Mouse (Mus musculus): ENCODE data around the gene Atg14. TPM values are rescaled to one million over a fixed set of nuclear protein-coding genes. Genes with fewer than 3 reads are reported as not detected.
"Not testable (repeated sequence)": the region's sequence is repeated elsewhere in the genome, so short reads cannot be mapped to it uniquely, and the experiment has no call there.

The Atg14 gene
- 18.5 and 19.4 TPM in 2 replicates for polyA plus RNA-seq (2016; fragmentation: Nextera tagmentation; extraction: Ambion mirVana)

- 94% methylated on average over 11 of the region's 11 CpGs for WGBS
Measured at GRCm38 (mm10) chr14:47570549-47570948, at the start of gene Atg14. Gene Atg14 (minus strand): TSS chr14:47570649.

GRCm38 (mm10) chr14:47618891-47619290 is 48.4 kb upstream of the Atg14 start:
- H3K27me3 ChIP-seq (replicated peaks; ENCODE audit: low read depth, poor library complexity, severe bottlenecking) = no peaks in the 10 kb centered on the region
- no peaks in the 10 kb centered on the region for H3K9me3 ChIP-seq
- H3K4me1 ChIP-seq = no peaks in the 10 kb centered on the region
- no peaks in the 10 kb centered on the region for H3K36me3 ChIP-seq (replicated peaks)
- H3K4me3 ChIP-seq = no peak overlapping the region
- WGBS = 90% methylated on average over 5 of the region's 5 CpGs
- H3K27ac ChIP-seq (replicated peaks) = no peak overlapping the region
- DNase-seq (ENCODE audit: low spot score) = no peak

More at GRCm38 (mm10) chr14:47570549-47570948, at the start of gene Atg14:
- H3K36me3 ChIP-seq (replicated peaks); H3K4me3 ChIP-seq; H3K9me3 ChIP-seq; H3K27ac ChIP-seq (replicated peaks); DNase-seq (ENCODE audit: low spot score); H3K4me1 ChIP-seq; H3K27me3 ChIP-seq (replicated peaks; ENCODE audit: low read depth, poor library complexity, severe bottlenecking): not testable (repeated sequence)

GRCm38 (mm10) chr14:47613254-47613653 is 42.8 kb upstream of the Atg14 start:
- H3K4me1 ChIP-seq = no peaks in the 10 kb centered on the region
- H3K27ac ChIP-seq (replicated peaks) = no peak overlapping the region
- 81% methylated on average over 7 of the region's 7 CpGs for WGBS
- no peaks in the 10 kb centered on the region for H3K36me3 ChIP-seq (replicated peaks)
- no peak overlapping the region for H3K4me3 ChIP-seq
- H3K9me3 ChIP-seq = no peaks in the 10 kb centered on the region
- no peak for DNase-seq (ENCODE audit: low spot score)
- no peaks in the 10 kb centered on the region for H3K27me3 ChIP-seq (replicated peaks; ENCODE audit: low read depth, poor library complexity, severe bottlenecking)

- Histone ChIP-seq H3K27ac (replicated peaks) (peak overlapping the region; percentile 31), H3K4me3 (peak overlapping the region; percentile 27), H3K27me3 (replicated peaks; ENCODE audit: low read depth, poor library complexity, severe bottlenecking) (no peaks in the 10 kb centered on the region), H3K36me3 (replicated peaks) (no peaks in the 10 kb centered on the region), H3K4me1 (peaks cover 7% of the 10 kb centered on the region), H3K9me3 (no peaks in the 10 kb centered on the region)
- WGBS = 31% methylated on average over 11 of the region's 11 CpGs
- peak; percentile 75 for DNase-seq (ENCODE audit: low spot score)
Measured at GRCm38 (mm10) chr14:47597942-47598388, 27.5 kb upstream of the Atg14 start.

GRCm38 (mm10) chr14:47594426-47595103 is 24.1 kb upstream of the Atg14 start:
- WGBS = 58% methylated on average over 7 of the region's 7 CpGs
- no peak for DNase-seq (ENCODE audit: low spot score)
- Histone ChIP-seq H3K27me3 (replicated peaks; ENCODE audit: low read depth, poor library complexity, severe bottlenecking) (no peaks in the 10 kb centered on the region), H3K27ac (replicated peaks) (no peak overlapping the region), H3K9me3 (no peaks in the 10 kb centered on the region), H3K4me3 (no peak overlapping the region), H3K4me1 (peaks cover 7% of the 10 kb centered on the region), H3K36me3 (replicated peaks) (no peaks in the 10 kb centered on the region)

GRCm38 (mm10) chr14:47590391-47590975 is 20.0 kb upstream of the Atg14 start:
- no peak for DNase-seq (ENCODE audit: low spot score)
- Histone ChIP-seq H3K27ac (replicated peaks) (no peak overlapping the region), H3K27me3 (replicated peaks; ENCODE audit: low read depth, poor library complexity, severe bottlenecking) (no peaks in the 10 kb centered on the region), H3K9me3 (no peaks in the 10 kb centered on the region), H3K4me3 (no peak overlapping the region), H3K4me1 (no peaks in the 10 kb centered on the region), H3K36me3 (replicated peaks) (no peaks in the 10 kb centered on the region)
- WGBS = 81% methylated on average over 10 of the region's 10 CpGs

DNA sequence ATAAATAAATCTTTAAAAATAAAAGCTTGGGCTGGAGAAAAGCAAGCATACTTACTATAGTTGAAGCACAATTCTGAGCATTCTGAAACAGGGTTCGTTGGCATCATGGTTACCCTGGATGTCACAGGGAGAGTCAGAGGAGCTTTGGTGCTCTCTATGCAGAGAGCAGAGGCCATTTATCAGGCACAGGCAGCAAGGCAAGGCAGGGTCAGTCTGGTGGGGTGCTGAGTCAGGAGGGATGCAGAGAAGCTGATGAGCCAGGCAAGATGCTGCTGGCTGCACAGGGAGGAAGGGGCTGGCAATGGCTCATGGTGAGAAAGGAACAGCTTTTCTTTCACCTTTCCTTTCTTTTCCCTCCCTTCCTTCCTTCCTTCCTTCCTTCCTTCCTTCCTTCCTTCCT is 19.0 kb upstream of the Atg14 start:
- Histone ChIP-seq H3K4me1 (no peaks in the 10 kb centered on the region), H3K9me3 (no peaks in the 10 kb centered on the region), H3K27ac (replicated peaks) (no peak overlapping the region), H3K27me3 (replicated peaks; ENCODE audit: low read depth, poor library complexity, severe bottlenecking) (no peaks in the 10 kb centered on the region), H3K4me3 (no peak overlapping the region), H3K36me3 (replicated peaks) (no peaks in the 10 kb centered on the region)
- WGBS = 80% methylated on average over 1 of the region's 1 CpGs
- DNase-seq (ENCODE audit: low spot score) = no peak

- H3K9me3 ChIP-seq = no peaks in the 10 kb centered on the region
- no peaks in the 10 kb centered on the region for H3K4me1 ChIP-seq
- no peak overlapping the region for H3K27ac ChIP-seq (replicated peaks)
- H3K36me3 ChIP-seq (replicated peaks) = no peaks in the 10 kb centered on the region
- H3K4me3 ChIP-seq = no peak overlapping the region
- no peak for DNase-seq (ENCODE audit: low spot score)
- no peaks in the 10 kb centered on the region for H3K27me3 ChIP-seq (replicated peaks; ENCODE audit: low read depth, poor library complexity, severe bottlenecking)
Measured at GRCm38 (mm10) chr14:47584346-47584745, 13.9 kb upstream of the Atg14 start.

GRCm38 (mm10) chr14:47581681-47582080 is 11.2 kb upstream of the Atg14 start:
- 62% methylated on average over 2 of the region's 2 CpGs for WGBS
- Histone ChIP-seq H3K27me3 (replicated peaks; ENCODE audit: low read depth, poor library complexity, severe bottlenecking) (no peaks in the 10 kb centered on the region), H3K27ac (replicated peaks) (no peak overlapping the region), H3K9me3 (no peaks in the 10 kb centered on the region), H3K36me3 (replicated peaks) (no peaks in the 10 kb centered on the region), H3K4me3 (no peak overlapping the region), H3K4me1 (no peaks in the 10 kb centered on the region)
- no peak for DNase-seq (ENCODE audit: low spot score)

DNA sequence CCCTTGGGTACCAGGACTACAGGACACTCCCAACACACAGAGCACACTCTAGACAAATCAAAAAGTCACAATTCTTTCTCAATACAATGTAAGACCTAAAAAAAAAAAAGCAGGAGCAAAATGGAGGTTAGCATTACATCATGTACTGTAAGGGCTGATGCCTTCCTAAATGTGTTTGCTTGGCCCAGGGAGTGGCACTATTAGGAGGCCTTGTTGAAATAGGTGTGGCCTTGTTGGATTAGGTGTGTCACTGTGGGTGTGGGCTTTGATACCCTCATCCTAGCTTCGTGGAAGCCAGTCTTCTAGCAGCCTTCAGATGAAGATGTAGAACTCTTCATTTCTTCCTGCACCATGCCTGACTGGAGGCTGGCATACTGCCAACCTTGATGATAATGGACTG is 10.8 kb upstream of the Atg14 start:
- Histone ChIP-seq H3K9me3 (no peaks in the 10 kb centered on the region), H3K27me3 (replicated peaks; ENCODE audit: low read depth, poor library complexity, severe bottlenecking) (no peaks in the 10 kb centered on the region), H3K27ac (replicated peaks) (no peak overlapping the region), H3K4me3 (no peak overlapping the region), H3K4me1 (no peaks in the 10 kb centered on the region), H3K36me3 (replicated peaks) (no peaks in the 10 kb centered on the region)
- 59% methylated on average over 1 of the region's 1 CpGs for WGBS
- no peak for DNase-seq (ENCODE audit: low spot score)

DNA sequence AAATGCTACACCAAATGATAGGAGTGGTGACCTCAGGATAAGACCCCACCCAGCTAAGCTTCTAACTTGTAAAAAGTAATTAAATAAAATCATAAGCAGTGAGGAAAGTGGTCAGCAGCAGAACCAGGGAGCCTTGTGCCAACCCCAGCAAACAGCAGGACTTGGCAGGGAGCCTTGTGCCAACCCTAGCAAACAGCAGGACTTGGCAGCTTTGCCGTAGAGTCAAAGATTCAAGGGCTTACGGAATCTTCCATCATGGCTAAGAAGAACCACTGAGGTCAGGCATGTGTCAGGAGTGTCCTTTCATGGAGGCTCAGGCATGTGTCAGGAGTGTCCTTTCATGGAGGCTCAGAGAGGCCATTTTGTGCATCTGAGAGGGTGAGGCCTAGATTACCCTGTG is 7.6 kb upstream of the Atg14 start:
- H3K27me3 ChIP-seq (replicated peaks; ENCODE audit: low read depth, poor library complexity, severe bottlenecking) = no peaks in the 10 kb centered on the region
- WGBS = 87% methylated on average over 2 of the region's 2 CpGs
- H3K4me3 ChIP-seq = no peak overlapping the region
- H3K9me3 ChIP-seq = no peaks in the 10 kb centered on the region
- H3K36me3 ChIP-seq (replicated peaks) = no peaks in the 10 kb centered on the region
- H3K4me1 ChIP-seq = no peaks in the 10 kb centered on the region
- DNase-seq (ENCODE audit: low spot score) = no peak
- no peak overlapping the region for H3K27ac ChIP-seq (replicated peaks)

DNA sequence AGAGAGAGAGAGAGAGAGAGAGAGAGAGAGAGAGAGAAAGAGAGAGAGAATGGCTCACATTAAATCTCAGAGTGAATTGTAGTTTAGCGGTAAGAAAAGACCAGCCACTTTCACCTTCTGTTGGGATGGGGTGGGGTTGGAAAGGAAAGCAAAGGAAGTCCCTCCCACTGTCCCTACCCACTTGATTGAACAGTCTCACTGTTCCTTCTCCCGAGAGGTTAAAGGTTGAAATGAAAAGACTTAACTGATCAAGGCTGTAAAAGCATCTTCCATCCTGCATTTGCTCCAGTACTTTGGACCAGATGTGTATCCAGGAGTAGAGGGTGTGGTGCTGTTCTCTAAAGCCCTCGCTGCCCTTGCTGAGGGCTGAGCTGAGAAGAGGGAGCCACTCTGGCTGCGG is 6.2 kb upstream of the Atg14 start:
- Histone ChIP-seq H3K27ac (replicated peaks) (no peak overlapping the region), H3K9me3 (no peaks in the 10 kb centered on the region), H3K4me1 (no peaks in the 10 kb centered on the region), H3K4me3 (no peak overlapping the region), H3K36me3 (replicated peaks) (no peaks in the 10 kb centered on the region), H3K27me3 (replicated peaks; ENCODE audit: low read depth, poor library complexity, severe bottlenecking) (no peaks in the 10 kb centered on the region)
- WGBS = 62% methylated on average over 4 of the region's 4 CpGs
- no peak for DNase-seq (ENCODE audit: low spot score)

GRCm38 (mm10) chr14:47574721-47575120 is 4.3 kb upstream of the Atg14 start:
- H3K4me1 ChIP-seq = no peaks in the 10 kb centered on the region
- H3K9me3 ChIP-seq = no peaks in the 10 kb centered on the region
- H3K27ac ChIP-seq (replicated peaks) = no peak overlapping the region
- no peak overlapping the region for H3K4me3 ChIP-seq
- no peaks in the 10 kb centered on the region for H3K27me3 ChIP-seq (replicated peaks; ENCODE audit: low read depth, poor library complexity, severe bottlenecking)
- 77% methylated on average over 11 of the region's 11 CpGs for WGBS
- DNase-seq (ENCODE audit: low spot score) = peak; percentile 10
- no peaks in the 10 kb centered on the region for H3K36me3 ChIP-seq (replicated peaks)
